Mouse (Mus musculus) c-Kit-negative CD71-positive TER-119-positive erythroid progenitor cells, embryonic 14.5 days (primary cell): ENCODE data around the gene Gm21704.
"Not testable (repeated sequence)": the region's sequence is repeated elsewhere in the genome, so short reads cannot be mapped to it uniquely, and the experiment has no call there.

Source experiments
- DNase-seq: peaks from one replicate; pipeline ENCODE4 v3.0.0-alpha.2; 2013; ENCODE audit warnings: low read depth, low spot score

Gm21704 gene

DNA sequence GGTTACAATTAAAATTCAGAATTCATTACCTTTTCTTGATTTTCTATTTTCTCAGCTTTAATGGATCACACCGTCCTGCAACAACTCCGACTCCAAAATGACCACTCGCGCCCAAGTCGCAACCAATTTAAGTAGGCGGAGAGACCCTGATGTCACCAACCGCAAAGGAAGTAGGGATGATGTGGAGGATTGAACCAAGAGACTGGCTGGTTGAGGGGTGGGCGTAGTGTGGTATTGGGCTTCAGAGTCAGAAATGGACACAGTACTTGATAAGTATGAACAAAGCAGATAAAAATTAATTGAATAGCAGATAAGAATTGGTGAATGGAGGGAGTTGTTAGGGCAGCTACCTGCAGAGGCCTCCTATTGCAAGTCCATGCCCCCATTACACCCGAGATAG lies at the start of gene Gm21704, which contains the start of gene Gm21708:
Gene Gm21704 (minus strand): TSS at position 101 of the 400 bp plus-strand sequence.
Gene Gm21708 (minus strand): TSS at position 101 of the 400 bp plus-strand sequence.
- not testable (repeated sequence) for DNase-seq

DNA sequence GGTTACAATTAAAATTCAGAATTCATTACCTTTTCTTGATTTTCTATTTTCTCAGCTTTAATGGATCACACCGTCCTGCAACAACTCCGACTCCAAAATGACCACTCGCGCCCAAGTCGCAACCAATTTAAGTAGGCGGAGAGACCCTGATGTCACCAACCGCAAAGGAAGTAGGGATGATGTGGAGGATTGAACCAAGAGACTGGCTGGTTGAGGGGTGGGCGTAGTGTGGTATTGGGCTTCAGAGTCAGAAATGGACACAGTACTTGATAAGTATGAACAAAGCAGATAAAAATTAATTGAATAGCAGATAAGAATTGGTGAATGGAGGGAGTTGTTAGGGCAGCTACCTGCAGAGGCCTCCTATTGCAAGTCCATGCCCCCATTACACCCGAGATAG lies 64.7 kb downstream of the Gm21704 start, which contains the start of gene Gm21693:
Gene Gm21693 (minus strand): TSS at position 101 of the 400 bp plus-strand sequence.
- not testable (repeated sequence) for DNase-seq

DNA sequence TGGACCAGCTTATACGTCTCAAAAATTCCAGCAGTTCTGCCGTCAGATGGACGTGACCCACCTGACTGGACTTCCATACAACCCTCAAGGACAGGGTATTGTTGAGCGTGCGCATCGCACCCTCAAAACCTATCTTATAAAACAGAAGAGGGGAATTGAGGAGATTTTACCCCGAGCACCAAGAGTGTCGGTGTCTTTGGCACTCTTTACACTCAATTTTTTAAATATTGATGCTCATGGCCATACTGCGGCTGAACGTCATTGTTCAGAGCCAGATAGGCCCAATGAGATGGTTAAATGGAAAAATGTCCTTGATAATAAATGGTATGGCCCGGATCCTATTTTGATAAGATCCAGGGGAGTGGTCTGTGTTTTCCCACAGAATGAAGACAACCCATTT lies 69.3 kb downstream of the Gm21704 start:
- not testable (repeated sequence) for DNase-seq
